Mouse (Mus musculus) cortical plate, adult 2 months (tissue): ENCODE measurements around the gene Cnn2.

ENCODE experiments used
- CTCF ChIP-seq: fragments of 200-500 bp; IDR thresholded peaks from 2 replicates; pipeline ENCODE4 v1.5.1; 2011; ENCODE audit warnings: mild to moderate bottlenecking, control low read depth, low read length; ENCODE audit not compliant: insufficient read depth; ENCODE audit errors: extremely low read depth
- POLR2A ChIP-seq: fragments of 200-500 bp; IDR thresholded peaks from 2 replicates; pipeline ENCODE4 v1.6.1; 2011; ENCODE audit warnings: mild to moderate bottlenecking, low read length, control low read depth; ENCODE audit not compliant: insufficient read depth; ENCODE audit errors: extremely low read depth

DNA sequence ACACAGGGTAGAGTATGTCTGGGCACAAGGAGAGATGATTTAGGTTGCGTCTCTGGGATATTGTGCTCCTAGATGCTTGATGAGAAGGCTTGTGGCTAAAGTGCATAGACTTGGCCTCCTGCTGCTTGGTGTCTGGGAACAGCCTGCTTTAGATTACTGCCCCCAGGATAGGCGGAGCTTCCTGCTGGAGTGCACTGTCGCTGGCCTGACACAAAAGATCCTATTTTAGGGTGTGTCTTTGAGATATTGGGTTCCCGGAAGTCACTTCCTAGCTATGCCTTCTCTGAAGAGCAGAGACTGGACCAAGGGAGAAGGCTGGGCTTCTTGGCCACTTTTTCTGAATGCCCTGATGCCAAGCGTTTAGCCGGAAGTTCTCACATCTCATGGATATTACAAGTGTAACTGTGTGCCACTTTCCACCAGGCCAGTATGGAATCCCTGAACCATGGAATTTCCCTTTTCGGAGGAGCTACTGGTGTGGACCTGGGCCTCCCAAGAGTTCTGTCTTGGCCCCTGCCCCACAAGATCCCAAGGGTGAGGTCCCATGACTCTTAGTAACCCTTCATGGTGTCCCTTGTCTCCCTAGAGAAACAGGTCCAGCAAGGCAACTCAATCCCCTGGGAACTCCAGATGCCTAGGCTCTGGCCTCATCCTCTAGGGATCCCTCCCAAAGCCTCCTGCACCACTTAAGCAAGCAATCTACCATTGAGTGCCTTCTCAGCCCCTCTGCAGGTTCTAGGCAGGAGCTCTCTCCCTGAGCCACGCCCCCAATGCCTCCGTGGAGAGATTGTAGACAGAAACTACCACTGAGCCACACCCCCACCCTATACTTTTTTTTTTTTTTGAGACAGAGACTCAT, 15.2 kb downstream of the Cnn2 start:
- TF ChIP-seq POLR2A (no peak), CTCF (no peak)
